Mouse (Mus musculus) thymus, adult 2 months (tissue): ENCODE data around the gene Prkd3.

Source experiments
- CTCF ChIP-seq: fragments of 200-500 bp; IDR thresholded peaks from 2 replicates; pipeline ENCODE4 v1.5.1; 2012; ENCODE audit warnings: mild to moderate bottlenecking, control low read depth, low read length, moderate library complexity, borderline replicate concordance; ENCODE audit not compliant: control insufficient read depth, poor library complexity, insufficient read depth; ENCODE audit errors: extremely low read depth
- POLR2A ChIP-seq: fragments of 200-500 bp; IDR thresholded peaks from 2 replicates; pipeline ENCODE4 v1.6.1; 2012; ENCODE audit warnings: mild to moderate bottlenecking, low read length, control low read depth, moderate library complexity; ENCODE audit not compliant: control insufficient read depth, poor library complexity, insufficient read depth; ENCODE audit errors: extremely low read depth

DNA sequence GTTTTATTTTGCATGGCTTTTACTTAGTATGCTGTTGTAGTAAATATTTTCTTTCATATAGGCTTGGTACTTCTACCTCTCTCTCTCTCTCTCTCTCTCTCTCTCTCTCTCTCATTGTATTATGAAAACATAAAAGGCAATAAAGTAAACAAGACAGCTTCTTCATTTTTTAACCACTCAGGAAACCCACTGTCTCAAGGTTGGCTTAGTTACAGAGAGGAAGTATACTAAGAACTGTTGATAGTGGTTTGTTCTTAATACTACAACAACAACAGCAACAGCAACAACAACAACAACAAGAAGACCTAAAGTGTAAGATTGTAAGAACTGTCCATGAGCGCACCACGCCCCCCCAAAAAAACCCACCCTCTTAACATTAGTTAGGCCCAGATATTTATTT, 23.1 kb upstream of the Prkd3 start:
- TF ChIP-seq POLR2A (no peak), CTCF (no peak)
